9 mouse cellular contexts compared by ENCODE assay signal in genomic region chr1:170645896-170646605, GRCm38 (mm10). TPM values are rescaled to one million over a fixed set of nuclear protein-coding genes. Genes with fewer than 3 reads are reported as not detected.
DNase-seq lines count a peak whose midpoint lies in the region; ATAC-seq lines count a peak whose summit lies in the region.
"Had no signal": no experiment of that assay in that cellular context is flagged by ENCODE, and none has a peak within 500 bp of the region (broad histone marks: within the 10 kb centered on the region; RNA-seq: fewer than 3 reads in every experiment).

No protein-coding gene starts in this region.

- ATAC-seq in lung, embryonic 15.5 days (ENCODE audit: borderline replicate concordance, extremely low read depth, low FRiP score, low TSS enrichment), result no peak
- ATAC-seq in heart, embryonic 16.5 days (replicated peaks; ENCODE audit: extremely low read depth, insufficient read depth, low FRiP score), result no peak
- no peak for ATAC-seq in limb, embryonic 12.5 days (ENCODE audit: insufficient number of reproducible peaks, insufficient read depth, low FRiP score, low TSS enrichment, low read depth)
- no peak for ATAC-seq in stomach, embryonic 15.5 days (ENCODE audit: insufficient read depth, low FRiP score, low read depth)
- no peak for ATAC-seq in megakaryocyte progenitor cell, adult 5-6 weeks (replicated peaks; ENCODE audit: poor library complexity)

- no peak for DNase-seq in lung, postnatal 4 days
- DNase-seq in urinary bladder, postnatal 10 days (ENCODE audit: low spot score), result no peak
- DNase-seq: cerebellum, adult 18-20 months; liver, embryonic 13.5 days had no signal

- peak overlapping the region; percentile 58; the same call in 1 of the 2 replicates for H3K27ac ChIP-seq in lung, embryonic 15.5 days
- H3K27ac ChIP-seq in heart, embryonic 16.5 days (ENCODE audit: low read length), result peak overlapping the region; percentile 62
- peak overlapping the region; percentile 66; the same call in 1 of the 2 replicates for H3K27ac ChIP-seq in limb, embryonic 12.5 days
- H3K27ac ChIP-seq in stomach, embryonic 15.5 days, result peak overlapping the region; percentile 53
- H3K27ac ChIP-seq: liver, embryonic 13.5 days had no signal

- H3K27me3 ChIP-seq in lung, embryonic 15.5 days, result no peaks in the 10 kb centered on the region
- H3K27me3 ChIP-seq in heart, embryonic 16.5 days (ENCODE audit: control insufficient read depth, insufficient read depth, low read length), result no peaks in the 10 kb centered on the region
- peaks cover 6% of the 10 kb centered on the region for H3K27me3 ChIP-seq in limb, embryonic 12.5 days
- H3K27me3 ChIP-seq in stomach, embryonic 15.5 days (replicated peaks), result no peaks in the 10 kb centered on the region

- H3K9me3 ChIP-seq in lung, embryonic 15.5 days, result no peaks in the 10 kb centered on the region
- H3K9me3 ChIP-seq in heart, embryonic 16.5 days (replicated peaks; ENCODE audit: control insufficient read depth, low read length), result no peaks in the 10 kb centered on the region
- no peaks in the 10 kb centered on the region for H3K9me3 ChIP-seq in limb, embryonic 12.5 days
- H3K9me3 ChIP-seq in stomach, embryonic 15.5 days, result no peaks in the 10 kb centered on the region
- H3K9me3 ChIP-seq: liver, embryonic 13.5 days had no signal

- peak overlapping the region; percentile 4 for H3K4me3 ChIP-seq in lung, embryonic 15.5 days
- H3K4me3 ChIP-seq in heart, embryonic 16.5 days (ENCODE audit: low read length), result peak overlapping the region; percentile 65
- peak overlapping the region; percentile 58 for H3K4me3 ChIP-seq in limb, embryonic 12.5 days (replicated peaks)
- peak overlapping the region; percentile 57 for H3K4me3 ChIP-seq in stomach, embryonic 15.5 days (replicated peaks)
- H3K4me3 ChIP-seq: liver, embryonic 13.5 days had no signal

- H3K4me2 ChIP-seq in lung, embryonic 15.5 days, result peak overlapping the region; percentile 84
- peak overlapping the region; percentile 73 for H3K4me2 ChIP-seq in heart, embryonic 16.5 days (ENCODE audit: low read depth, low read length)
- H3K4me2 ChIP-seq in limb, embryonic 12.5 days, result peak overlapping the region; percentile 79
- peak overlapping the region; percentile 89 for H3K4me2 ChIP-seq in stomach, embryonic 15.5 days
- H3K4me2 ChIP-seq: liver, embryonic 13.5 days had no signal

- no peak overlapping the region for H3K9ac ChIP-seq in lung, embryonic 15.5 days
- peak overlapping the region; percentile 63 for H3K9ac ChIP-seq in heart, embryonic 16.5 days (ENCODE audit: low read length)
- peak overlapping the region; percentile 44; the same call in 1 of the 2 replicates for H3K9ac ChIP-seq in limb, embryonic 12.5 days (replicated peaks)
- H3K9ac ChIP-seq in stomach, embryonic 15.5 days, result no peak overlapping the region
- H3K9ac ChIP-seq: liver, embryonic 13.5 days had no signal

- H3K36me3 ChIP-seq in lung, embryonic 15.5 days, result no peaks in the 10 kb centered on the region
- H3K36me3 ChIP-seq in heart, embryonic 16.5 days (ENCODE audit: control insufficient read depth, insufficient read depth), result peaks cover 8% of the 10 kb centered on the region
- peaks cover 22% of the 10 kb centered on the region for H3K36me3 ChIP-seq in limb, embryonic 12.5 days
- no peaks in the 10 kb centered on the region for H3K36me3 ChIP-seq in stomach, embryonic 15.5 days
- H3K36me3 ChIP-seq: liver, embryonic 13.5 days had no signal

- 42% methylated on average over 15 of the region's 15 CpGs for WGBS in lung, embryonic 15.5 days
- 42% methylated on average over 15 of the region's 15 CpGs for WGBS in heart, embryonic 16.5 days
- WGBS in limb, embryonic 12.5 days, result 63% methylated on average over 15 of the region's 15 CpGs
- WGBS in stomach, embryonic 15.5 days, result 39% methylated on average over 15 of the region's 15 CpGs

- peaks cover 28% of the 10 kb centered on the region for H3K4me1 ChIP-seq in lung, embryonic 15.5 days
- peaks cover 18% of the 10 kb centered on the region; the same call in 1 of the 2 replicates for H3K4me1 ChIP-seq in heart, embryonic 16.5 days (ENCODE audit: control insufficient read depth, insufficient read depth, low read length)
- peaks cover 30% of the 10 kb centered on the region for H3K4me1 ChIP-seq in limb, embryonic 12.5 days (replicated peaks)
- 0 out of 2 replicates have a peak, but pooled peaks cover 18% of the 10 kb centered on the region for H3K4me1 ChIP-seq in stomach, embryonic 15.5 days

RNA-seq across cellular contexts. Expression of gene Olfml2b, which starts 1.7 kb away (rescaled TPM):
- polyA plus RNA-seq in lung, embryonic 15.5 days (2015; fragmentation: Nextera tagmentation; extraction: Ambion mirVana), result 20.9 and 21.2 TPM in 2 replicates
- 29.5 and 30.2 TPM in 2 replicates for polyA plus RNA-seq in heart, embryonic 16.5 days (2015; fragmentation: Nextera tagmentation; extraction: Ambion mirVana)
- polyA plus RNA-seq in limb, embryonic 12.5 days (2016; fragmentation: Nextera tagmentation; extraction: Ambion mirVana), result 25.3 and 29.2 TPM in 2 replicates
- 30.7 and 38.5 TPM in 2 replicates for polyA plus RNA-seq in stomach, embryonic 15.5 days (2015; fragmentation: Nextera tagmentation; extraction: Ambion mirVana)
- total RNA-seq in megakaryocyte progenitor cell, adult 5-6 weeks (2015), result 0.67 and 1.3 TPM in 2 replicates
- 1.8 and 2.0 TPM in 2 replicates for total RNA-seq in megakaryocyte progenitor cell, adult 5-6 weeks (2017)

RNA-seq across cellular contexts. Expression of gene Nos1ap, which starts 56.4 kb away (rescaled TPM):
- polyA plus RNA-seq in lung, embryonic 15.5 days (2015; fragmentation: Nextera tagmentation; extraction: Ambion mirVana), result 8.8 and 10.6 TPM in 2 replicates
- polyA plus RNA-seq in heart, embryonic 16.5 days (2015; fragmentation: Nextera tagmentation; extraction: Ambion mirVana), result 14.6 and 15.9 TPM in 2 replicates
- 9.1 and 10.5 TPM in 2 replicates for polyA plus RNA-seq in limb, embryonic 12.5 days (2016; fragmentation: Nextera tagmentation; extraction: Ambion mirVana)
- 14.7 and 15.5 TPM in 2 replicates for polyA plus RNA-seq in stomach, embryonic 15.5 days (2015; fragmentation: Nextera tagmentation; extraction: Ambion mirVana)
- total RNA-seq in megakaryocyte progenitor cell, adult 5-6 weeks (2015), result 9.9 and 12.4 TPM in 2 replicates
- total RNA-seq in megakaryocyte progenitor cell, adult 5-6 weeks (2017), result 5.8 and 10.3 TPM in 2 replicates

Comparison
In these comparisons a context has a peak if more than half of its experiments do, and no peak if none do; other contexts are left out.
1. H3K4me3 ChIP-seq: peak in every context shown above with its lines; median percentile 65 in heart, embryonic 16.5 days; 58 in limb, embryonic 12.5 days; 57 in stomach, embryonic 15.5 days; 4 in lung, embryonic 15.5 days.
2. H3K9ac ChIP-seq: peak in heart, embryonic 16.5 days (single experiment) and limb, embryonic 12.5 days (single experiment); none in lung, embryonic 15.5 days (single experiment) and stomach, embryonic 15.5 days (single experiment).
3. Peak in every context shown above with its lines, with median percentiles within 50 percentile points of each other: H3K27ac ChIP-seq and H3K4me2 ChIP-seq.